Mouse (Mus musculus): ENCODE results near the gene Pkp4. TPM values are rescaled to one million over a fixed set of nuclear protein-coding genes. Genes with fewer than 3 reads are reported as not detected.

The Pkp4 gene
- total RNA-seq, 4 experiments from 2014 or later, result 13.4 to 30.6 (median 19.3) TPM

- DNase-seq (ENCODE audit: low spot score in 2 of 2), result no peak
Measured at GRCm38 (mm10) chr2:59271835-59272234, 111.2 kb downstream of the Pkp4 start.

GRCm38 (mm10) chr2:59272713-59273112, 112.1 kb downstream of the Pkp4 start:
- DNase-seq (ENCODE audit: low spot score in 2 of 2), result no peak

GRCm38 (mm10) chr2:59280914-59281562, 120.4 kb downstream of the Pkp4 start:
- DNase-seq (ENCODE audit: low spot score in 2 of 2), result no peak

DNA sequence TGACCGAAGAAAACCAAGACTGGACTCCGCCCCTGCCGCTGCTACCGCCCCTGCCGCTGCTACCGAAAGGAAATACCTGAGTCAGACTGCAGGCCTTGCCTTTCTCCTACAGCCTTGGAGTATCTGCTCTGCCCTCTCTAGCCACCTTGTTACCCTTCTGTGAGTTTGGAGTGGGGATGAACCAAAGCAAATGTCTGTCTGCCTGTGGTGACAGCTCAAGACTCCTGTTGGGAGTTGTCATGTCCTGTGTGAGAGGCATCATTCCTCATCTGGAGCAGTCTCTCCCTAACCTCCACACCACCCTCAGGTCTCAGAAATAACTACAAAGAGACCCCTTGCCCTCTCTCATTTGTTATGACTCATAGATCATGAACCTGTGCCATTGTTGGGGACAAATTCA, 122.3 kb downstream of the Pkp4 start:
- no peak for DNase-seq (ENCODE audit: low spot score in 2 of 2)

DNA sequence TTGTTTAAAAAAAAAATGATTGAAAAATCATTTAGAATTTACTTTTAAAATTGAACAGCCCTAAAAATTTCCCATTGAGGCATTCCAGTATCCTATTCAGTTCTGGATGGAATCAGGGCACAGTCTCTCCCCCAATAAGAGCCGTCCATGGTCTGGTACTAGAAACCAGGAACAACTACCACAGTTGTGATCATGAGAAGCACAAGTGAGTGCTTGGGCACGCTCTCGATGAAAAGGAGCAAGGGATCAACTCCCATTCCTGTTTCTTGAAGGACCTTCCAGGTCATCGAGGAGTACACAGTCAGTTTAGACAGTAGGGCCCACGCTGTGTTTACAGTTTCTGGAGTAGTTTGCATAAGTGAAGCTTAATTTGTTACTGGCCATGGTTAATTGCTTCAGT, 123.6 kb downstream of the Pkp4 start:
- no peak for DNase-seq (ENCODE audit: low spot score in 2 of 2)

DNA sequence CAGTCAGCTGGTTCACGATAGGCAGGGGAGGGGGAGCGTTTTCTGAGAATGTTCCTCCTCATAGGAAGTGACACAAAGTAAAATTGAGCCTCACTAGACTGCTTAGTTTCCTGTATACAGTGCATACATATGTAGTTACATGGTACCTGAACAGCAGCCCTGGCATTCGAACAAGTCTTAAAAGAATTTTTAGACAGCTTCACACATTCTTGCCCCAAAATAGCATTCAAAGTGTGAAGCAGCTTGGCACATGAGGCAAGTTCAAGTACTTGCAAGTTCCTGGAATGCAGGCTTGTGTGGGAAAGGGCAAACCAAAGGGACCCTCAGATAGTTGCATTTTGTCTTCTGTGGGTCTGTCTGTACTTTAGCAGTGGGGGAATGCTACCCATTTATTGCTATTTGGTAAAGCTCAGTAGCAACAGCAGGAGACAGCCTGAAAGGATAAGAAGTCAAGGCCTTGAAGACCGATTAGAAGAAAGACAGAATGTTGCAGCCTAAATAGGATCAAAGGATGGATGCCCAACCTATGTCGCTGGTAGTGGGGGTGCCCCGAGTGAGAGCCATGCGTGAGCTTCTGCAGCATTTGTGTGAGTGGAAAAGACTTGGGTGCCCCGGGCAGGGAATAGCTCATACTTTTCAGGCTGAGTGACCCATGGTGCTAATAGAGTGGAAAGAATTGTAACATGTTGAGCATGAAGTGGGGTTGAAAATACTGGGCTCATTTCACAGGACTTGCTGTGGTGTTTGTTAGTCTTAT, 124.3 kb downstream of the Pkp4 start:
- no peak for DNase-seq (ENCODE audit: low spot score in 2 of 2)

GRCm38 (mm10) chr2:59285581-59285980, 124.9 kb downstream of the Pkp4 start:
- no peak for DNase-seq (ENCODE audit: low spot score in 2 of 2)

GRCm38 (mm10) chr2:59286247-59286646, 125.6 kb downstream of the Pkp4 start:
- peak; percentile 46 to 53 for DNase-seq (ENCODE audit: low spot score in 2 of 2)

- no peak for DNase-seq (ENCODE audit: low spot score in 2 of 2)
Measured at GRCm38 (mm10) chr2:59287630-59288029, 127.0 kb downstream of the Pkp4 start.

GRCm38 (mm10) chr2:59289411-59289810, 128.8 kb downstream of the Pkp4 start:
- DNase-seq (ENCODE audit: low spot score in 2 of 2), result no peak

- DNase-seq (ENCODE audit: low spot score in 2 of 2), result no peak
Measured at GRCm38 (mm10) chr2:59290391-59290790, 129.7 kb downstream of the Pkp4 start.

DNA sequence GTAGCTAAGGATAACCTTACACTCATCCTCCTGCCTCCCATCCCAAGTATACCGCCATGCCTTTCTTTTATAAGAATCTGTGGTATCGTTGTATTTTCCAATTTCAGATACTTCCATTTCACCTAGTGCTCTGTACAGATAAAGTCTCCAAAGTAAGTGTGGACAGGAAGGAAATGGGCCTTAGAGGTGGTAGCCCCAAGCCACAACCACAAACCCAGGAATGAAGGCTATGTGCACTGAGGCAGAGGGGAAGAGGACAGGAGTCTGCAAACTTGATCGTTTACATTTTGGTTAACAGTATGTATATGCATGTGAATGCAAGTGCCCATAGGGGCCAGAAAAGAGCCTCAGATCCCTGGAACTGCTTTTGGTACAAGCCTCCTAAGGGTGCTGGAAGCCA, 139.2 kb downstream of the Pkp4 start:
- no peak for DNase-seq (ENCODE audit: low spot score in 2 of 2)

GRCm38 (mm10) chr2:59301671-59302070, 141.0 kb downstream of the Pkp4 start:
- DNase-seq (ENCODE audit: low spot score in 2 of 2), result no peak

- no peak for DNase-seq (ENCODE audit: low spot score in 2 of 2)
Measured at GRCm38 (mm10) chr2:59302430-59302829, 141.8 kb downstream of the Pkp4 start.

DNA sequence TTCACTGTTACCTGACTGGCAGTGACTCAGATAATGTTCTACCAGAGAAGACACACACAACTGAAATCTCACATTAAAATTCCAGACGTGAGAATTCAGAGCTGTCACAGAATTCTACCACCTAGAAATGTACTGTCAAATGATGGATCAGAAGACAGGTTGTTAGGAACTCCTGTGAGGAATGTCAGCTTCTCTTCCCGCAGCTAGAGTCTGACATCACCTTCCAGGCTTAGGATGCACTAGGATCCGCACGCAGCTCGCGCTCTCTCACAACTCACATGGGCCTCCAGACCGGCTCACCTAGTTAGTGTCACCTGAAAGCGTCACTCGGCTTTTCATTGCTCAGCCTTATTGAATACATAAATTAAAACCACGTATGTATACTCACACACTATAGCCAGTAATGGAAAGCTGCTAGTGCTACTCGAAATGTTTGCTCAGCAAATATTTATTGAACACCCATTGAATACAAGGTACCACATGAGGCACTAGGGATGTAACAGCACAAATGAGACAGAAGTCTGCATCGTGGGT, 142.9 kb downstream of the Pkp4 start:
- DNase-seq (ENCODE audit: low spot score in 2 of 2), result no peak

DNA sequence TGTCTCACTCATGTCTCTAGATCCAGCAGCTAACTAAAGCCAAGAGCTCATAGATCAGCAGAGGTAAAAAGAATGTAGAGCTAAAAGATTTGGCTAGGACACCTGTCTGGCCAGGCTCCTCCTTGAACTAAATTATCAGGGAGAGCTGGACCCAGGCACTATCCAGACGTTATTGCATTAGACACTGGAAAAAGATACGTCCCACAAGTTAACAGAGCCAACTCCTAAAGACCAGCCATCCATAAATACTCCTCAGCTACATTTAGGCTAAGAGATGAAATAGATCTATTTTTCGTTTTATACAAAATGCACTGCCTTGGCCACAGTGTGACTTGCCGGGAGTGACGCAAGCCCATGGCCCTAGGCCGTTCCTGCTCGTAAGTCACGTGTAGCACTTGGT, 146.7 kb downstream of the Pkp4 start:
- no peak for DNase-seq (ENCODE audit: low spot score in 2 of 2)

DNA sequence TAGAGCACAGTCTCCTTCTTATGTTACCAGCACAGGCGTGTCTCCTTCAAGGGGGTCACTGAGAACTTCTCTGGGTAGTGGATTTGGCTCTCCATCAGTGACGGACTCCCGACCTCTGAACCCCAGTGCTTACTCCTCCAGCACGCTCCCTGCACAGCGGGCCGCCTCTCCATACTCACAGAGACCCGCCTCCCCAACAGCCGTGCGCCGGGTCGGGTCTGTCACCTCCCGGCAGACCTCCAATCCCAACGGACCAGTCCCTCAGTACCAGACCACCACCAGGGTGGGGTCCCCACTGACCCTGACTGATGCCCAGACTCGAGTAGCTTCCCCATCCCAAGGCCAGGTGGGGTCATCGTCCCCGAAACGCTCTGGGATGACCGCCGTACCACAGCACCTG, 147.4 kb downstream of the Pkp4 start:
- DNase-seq (ENCODE audit: low spot score in 2 of 2), result no peak

DNA sequence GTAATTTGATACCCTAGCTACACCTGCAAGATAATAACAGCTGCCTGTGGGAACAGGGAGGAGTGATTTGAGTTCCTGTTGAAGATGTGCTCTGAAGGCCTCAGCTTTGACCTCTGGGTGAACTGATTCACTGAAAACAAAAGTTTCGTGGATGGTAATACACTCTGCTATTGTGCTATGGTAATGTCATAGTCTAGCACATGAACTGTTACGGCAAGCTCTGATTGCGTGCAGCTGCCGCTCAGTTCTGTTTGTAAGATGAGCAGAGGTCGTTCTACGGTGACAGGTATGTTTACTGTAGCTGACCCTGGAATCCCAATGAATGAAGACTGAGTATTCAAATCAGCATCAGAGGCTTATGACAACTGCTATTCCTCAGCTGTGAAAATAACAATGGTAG, 152.6 kb downstream of the Pkp4 start:
- no peak for DNase-seq (ENCODE audit: low spot score in 2 of 2)

DNA sequence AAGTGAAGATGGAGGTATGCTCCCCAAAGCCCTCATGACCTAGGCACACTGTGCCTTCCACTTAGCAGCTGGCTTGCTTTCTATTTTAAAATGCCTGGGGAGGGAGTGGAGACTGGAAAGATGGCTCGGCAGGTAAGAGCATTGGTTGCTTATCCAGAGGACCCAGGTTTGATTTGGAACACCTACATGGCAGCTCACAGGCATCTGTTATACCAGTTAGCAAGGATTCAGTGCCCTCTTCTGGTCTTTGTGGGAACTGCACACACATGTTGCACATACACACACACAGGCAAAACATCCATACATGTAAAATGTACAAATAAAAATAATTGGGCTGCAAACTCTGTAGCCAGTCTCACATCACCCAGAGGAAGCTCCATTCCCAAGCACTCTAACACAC, 158.0 kb downstream of the Pkp4 start:
- DNase-seq (ENCODE audit: low spot score in 2 of 2), result no peak

- DNase-seq (ENCODE audit: low spot score in 2 of 2), result no peak
Measured at GRCm38 (mm10) chr2:59327946-59328345, 167.3 kb downstream of the Pkp4 start.

- DNase-seq (ENCODE audit: low spot score in 2 of 2), result no peak
Measured at GRCm38 (mm10) chr2:59331093-59331492, 170.4 kb downstream of the Pkp4 start.

DNA sequence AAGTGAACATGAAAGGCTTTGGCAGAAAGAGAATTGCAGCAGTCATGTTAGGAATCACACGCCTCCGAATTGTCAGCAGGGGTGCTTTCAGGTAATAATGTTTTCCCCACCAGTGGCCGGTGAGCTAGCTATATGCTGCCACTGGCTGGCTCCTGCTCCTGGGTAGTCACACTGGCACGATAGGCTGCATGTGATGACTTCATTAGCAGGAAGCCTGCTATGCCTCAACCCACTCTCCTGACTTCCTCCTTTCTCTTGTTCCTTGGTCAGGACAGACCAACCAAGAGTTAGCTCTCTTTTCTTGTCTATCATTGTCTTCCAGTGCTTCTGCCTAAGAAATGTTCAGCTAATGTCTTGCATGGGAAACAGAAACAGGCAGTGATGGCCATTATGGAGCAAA, 171.9 kb downstream of the Pkp4 start:
- DNase-seq (ENCODE audit: low spot score in 2 of 2), result no peak

DNA sequence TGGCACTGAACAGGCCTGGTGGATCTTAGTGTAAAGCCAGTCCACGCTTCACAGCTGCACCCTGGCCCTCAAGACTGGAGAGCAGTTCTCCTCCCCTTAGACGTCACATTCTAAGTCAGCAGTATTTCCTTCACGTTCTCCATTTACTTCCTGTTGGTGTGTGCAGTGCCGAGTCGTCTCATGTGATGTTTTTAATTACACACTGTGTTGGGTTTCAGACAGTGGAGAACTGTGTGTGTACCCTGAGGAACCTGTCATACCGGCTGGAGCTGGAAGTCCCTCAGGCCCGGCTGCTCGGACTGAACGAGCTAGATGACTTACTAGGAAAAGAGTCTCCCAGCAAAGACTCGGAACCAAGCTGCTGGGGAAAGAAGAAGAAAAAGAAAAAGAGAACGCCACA, 177.9 kb downstream of the Pkp4 start:
- no peak for DNase-seq (ENCODE audit: low spot score in 2 of 2)

Data from gastrocnemius, adult 8-10 months (tissue).